Mouse (Mus musculus) heart, adult 2 months (tissue): ENCODE results near the gene Slc22a14. TPM values are rescaled to one million over a fixed set of nuclear protein-coding genes. Genes with fewer than 3 reads are reported as not detected.

Source experiments
- DNase-seq, 2 experiments: peaks; one replicate each; pipeline ENCODE4 v3.0.0; 2021
- H3K27ac ChIP-seq: fragments of 200-600 bp; 2 replicates; pipeline ENCODE4 v1.8.1; 2022
- H3K27me3 ChIP-seq: fragments of 200-500 bp; 2 replicates; pipeline ENCODE4 v1.6.1; 2012; ENCODE audit warnings: mild to moderate bottlenecking, low read length, inconsistent platforms, mixed read lengths; ENCODE audit not compliant: control insufficient read depth, insufficient read depth
- H3K36me3 ChIP-seq: fragments of 200-500 bp; 2 replicates; pipeline ENCODE4 v1.6.1; 2012; ENCODE audit warnings: low read length, inconsistent platforms; ENCODE audit not compliant: control insufficient read depth, insufficient read depth
- H3K4me1 ChIP-seq: fragments of 200-500 bp; 2 replicates; pipeline ENCODE4 v1.6.1; 2011; ENCODE audit warnings: low read length; ENCODE audit not compliant: control insufficient read depth, insufficient read depth
- H3K4me3 ChIP-seq: fragments of 200-600 bp; 2 replicates; pipeline ENCODE4 v1.8.1; 2022
- H3K79me2 ChIP-seq: fragments of 200-500 bp; replicated peaks from 2 replicates; pipeline ENCODE4 v1.6.1; 2012; ENCODE audit warnings: mild to moderate bottlenecking, inconsistent platforms, low read length, moderate library complexity, mixed read lengths; ENCODE audit not compliant: control insufficient read depth, insufficient read depth
- H3K9ac ChIP-seq: fragments of 200-500 bp; 2 replicates; pipeline ENCODE4 v1.6.1; 2012; ENCODE audit warnings: low read depth, mild to moderate bottlenecking, control low read depth, inconsistent platforms, low read length, mixed read lengths
- CTCF ChIP-seq: fragments of 200-600 bp; IDR thresholded peaks from 2 replicates; pipeline ENCODE4 v1.8.1; 2022; ENCODE audit warnings: antibody characterized with exemption, mild to moderate bottlenecking, moderate library complexity
- EP300 ChIP-seq: fragments of 200-500 bp; IDR thresholded peaks from 2 replicates; pipeline ENCODE4 v1.6.1; 2011; ENCODE audit warnings: low read depth, low read length, control low read depth; ENCODE audit not compliant: insufficient read depth
- POLR2A ChIP-seq: fragments of 200-500 bp; IDR thresholded peaks from 2 replicates; pipeline ENCODE4 v1.6.1; 2011; ENCODE audit warnings: mild to moderate bottlenecking, low read depth, low read length, control low read depth; ENCODE audit not compliant: insufficient read depth
- WGBS: fragments of 180-500 bp; shearing (Covaris S2); methylation state at CpG from one replicate; pipeline ENCODE4 v1.1.7; 2018; 5-methylcytosine and 5-hydroxymethylcytosine counted together
- intact Hi-C: fragments of 180-260 bp; cut with DNase I; formaldehyde crosslinking; loops from one replicate; pipeline ENCODE4 v1.15.1; 2025
- polyA plus RNA-seq: library from polyadenylated mRNA; depleted of rRNA; stranded (reverse); fragments of >200 nt; gene quantifications from 2 replicates; pipeline ENCODE4 v1.2.3, GENCODE M21; 2012
- total RNA-seq, 2 experiments: library from RNA; stranded (reverse); gene quantifications; 2 replicates each; pipeline ENCODE4 v1.2.3; 2021

Gene Slc22a14
- total and polyA plus RNA-seq, 3 experiments, result 0.78 TPM; not detected in 2

GRCm38 (mm10) chr9:119340909-119341816 lies 24.2 kb downstream of the Slc22a14 start, which contains the start of gene Myd88:
Gene Myd88 (minus strand): TSS chr9:119341411.
- Histone ChIP-seq H3K4me1 (peaks cover 6% of the 10 kb centered on the region), H3K79me2 (no peaks in the 10 kb centered on the region), H3K36me3 (no peaks in the 10 kb centered on the region), H3K27me3 (no peaks in the 10 kb centered on the region), H3K4me3 (peak within 1 kb of the TSS; percentile 89), H3K9ac (peak within 1 kb of the TSS; percentile 93), H3K27ac (peak within 1 kb of the TSS; percentile 95)
- DNase-seq, result peak; percentile 92 to 98
- intact Hi-C loops, result loop anchor here (2.0 to 10.0 kb wide), 3 partner anchors 18 to 236 kb away; partner anchors contain the start of genes Acvr2b, Dlec1 and Oxsr1
- TF ChIP-seq POLR2A, result peak; percentile 90
- no peak for TF ChIP-seq CTCF
- peak; percentile 70 for TF ChIP-seq EP300
- WGBS, result 1% methylated on average over 68 of the region's 68 CpGs

GRCm38 (mm10) chr9:119340212-119340580 lies 25.2 kb downstream of the Slc22a14 start:
- TF ChIP-seq EP300 (no peak), CTCF (no peak), POLR2A (no peak; the same call in 1 of the 2 replicates)
- Histone ChIP-seq H3K27me3 (no peaks in the 10 kb centered on the region), H3K4me1 (peaks cover 6% of the 10 kb centered on the region), H3K79me2 (no peaks in the 10 kb centered on the region), H3K4me3 (peak overlapping the region; percentile 89), H3K9ac (peak overlapping the region; percentile 88), H3K27ac (peak overlapping the region; percentile 95), H3K36me3 (no peaks in the 10 kb centered on the region)
- DNase-seq, result no peak
- 3% methylated on average over 8 of the region's 8 CpGs for WGBS
- intact Hi-C loops, result loop anchor here (2.0 to 10.0 kb wide), 3 partner anchors 17 to 235 kb away; partner anchors contain the start of genes Acvr2b, Dlec1 and Oxsr1

DNA sequence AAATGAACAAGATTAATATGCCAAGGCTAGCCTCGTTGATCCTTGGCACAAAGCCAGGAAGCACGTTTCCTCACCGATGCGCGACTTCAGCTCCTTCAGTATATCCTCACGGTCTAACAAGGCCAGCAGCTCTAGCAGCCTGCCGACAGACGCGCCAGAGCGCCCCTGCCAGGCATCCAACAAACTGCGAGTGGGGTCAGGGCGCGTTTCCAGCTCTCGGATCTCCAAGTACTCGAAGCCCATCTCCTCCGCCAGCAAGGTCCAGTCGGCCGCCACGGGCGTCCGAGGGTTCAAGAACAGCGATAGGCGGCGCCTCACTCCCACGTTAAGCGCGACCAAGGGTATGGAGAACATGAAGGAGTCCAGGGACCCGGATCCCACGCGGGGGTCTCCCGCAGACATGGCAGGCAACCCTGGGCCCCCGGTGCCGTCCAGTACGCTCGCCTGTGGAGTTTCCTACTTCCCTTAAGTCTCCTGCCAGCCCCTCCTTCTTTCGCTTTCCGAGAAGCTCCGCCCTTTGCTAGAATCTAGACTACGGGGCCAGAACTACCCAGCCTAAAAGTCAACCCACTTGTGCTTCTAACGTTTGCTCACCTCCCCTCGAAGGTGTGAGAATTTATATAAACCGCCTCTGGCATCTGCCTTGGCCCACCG lies 25.7 kb downstream of the Slc22a14 start, which contains the start of gene Acaa1a:
Acaa1a (plus strand) TSS at position 119 of the 654 bp plus-strand sequence.
- Histone ChIP-seq H3K4me1 (peaks cover 6% of the 10 kb centered on the region), H3K27me3 (no peaks in the 10 kb centered on the region), H3K4me3 (peak within 1 kb of the TSS; percentile 89), H3K9ac (peak within 1 kb of the TSS; percentile 88), H3K79me2 (no peaks in the 10 kb centered on the region), H3K27ac (peak within 1 kb of the TSS; percentile 95), H3K36me3 (no peaks in the 10 kb centered on the region)
- intact Hi-C loops, result loop anchor here (2.0 to 10.0 kb wide), 3 partner anchors 17 to 235 kb away; partner anchors contain the start of genes Acvr2b, Dlec1 and Oxsr1
- peak; percentile 84 to 87 for DNase-seq
- TF ChIP-seq CTCF (peak; percentile 43), EP300 (no peak), POLR2A (peak; percentile 75)
- whole genome bisulfite sequencing, result under 1% methylated on average over 43 of the region's 43 CpGs

DNA sequence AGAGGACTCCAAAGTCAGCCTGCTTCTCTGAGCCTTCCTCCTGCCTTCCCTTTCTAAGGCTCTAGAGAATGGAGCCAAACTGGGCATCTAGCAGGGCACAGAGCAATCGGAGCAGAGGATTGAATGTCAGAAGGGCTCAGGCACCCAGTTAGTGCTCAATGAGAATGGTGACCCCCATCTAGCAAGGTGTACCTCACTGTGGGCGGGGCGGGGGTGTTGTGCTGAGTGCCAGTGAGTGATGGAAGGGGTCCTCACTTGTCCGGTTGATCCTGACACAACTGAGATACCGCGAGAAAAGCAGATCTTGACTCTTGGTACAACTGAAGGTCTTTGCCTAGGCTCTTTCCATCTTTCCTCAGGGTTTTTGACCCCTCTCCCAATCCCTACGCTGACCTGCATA lies 26.2 kb downstream of the Slc22a14 start:
- no peak for TF ChIP-seq POLR2A
- TF ChIP-seq EP300, result no peak
- no peak for TF ChIP-seq CTCF
- no peak for DNase-seq
- peak overlapping the region; percentile 95 for H3K27ac ChIP-seq
- WGBS, result 48% methylated on average over 7 of the region's 7 CpGs
- peak overlapping the region; percentile 88 for H3K9ac ChIP-seq
- no peaks in the 10 kb centered on the region for H3K27me3 ChIP-seq
- peaks cover 12% of the 10 kb centered on the region for H3K4me1 ChIP-seq
- peak overlapping the region; percentile 89 for H3K4me3 ChIP-seq
- H3K79me2 ChIP-seq, result no peaks in the 10 kb centered on the region
- intact Hi-C loops, result no loop called here
- no peaks in the 10 kb centered on the region for H3K36me3 ChIP-seq

GRCm38 (mm10) chr9:119338350-119338749 lies 27.0 kb downstream of the Slc22a14 start:
- no peaks in the 10 kb centered on the region for H3K79me2 ChIP-seq
- TF ChIP-seq EP300 (no peak), CTCF (no peak), POLR2A (no peak)
- no peak overlapping the region for H3K4me3 ChIP-seq
- H3K27me3 ChIP-seq, result no peaks in the 10 kb centered on the region
- intact Hi-C loops, result no loop called here
- no peak for DNase-seq
- no peaks in the 10 kb centered on the region for H3K36me3 ChIP-seq
- H3K4me1 ChIP-seq, result peaks cover 15% of the 10 kb centered on the region
- H3K9ac ChIP-seq, result no peak overlapping the region
- no peak overlapping the region for H3K27ac ChIP-seq
- WGBS, result 84% methylated on average over 3 of the region's 3 CpGs
